Mouse (Mus musculus) ES-Bruce4 (cell line): ENCODE data around the gene Lin7b. TPM values are rescaled to one million over a fixed set of nuclear protein-coding genes. Genes with fewer than 3 reads are reported as not detected.

Experiments used
- H3K27ac ChIP-seq: 2 replicates; pipeline ENCODE4 v1.5.1; 2012; ENCODE audit warnings: low read length, inconsistent platforms; ENCODE audit not compliant: insufficient read depth
- H3K27me3 ChIP-seq: 2 replicates; pipeline ENCODE4 v1.6.1; 2012; ENCODE audit warnings: mild to moderate bottlenecking, low read length, inconsistent platforms; ENCODE audit not compliant: control insufficient read depth, poor library complexity, insufficient read depth, severe bottlenecking
- H3K36me3 ChIP-seq: 2 replicates; pipeline ENCODE4 v1.6.1; 2012; ENCODE audit warnings: inconsistent platforms, mild to moderate bottlenecking, low read length, moderate library complexity; ENCODE audit not compliant: control insufficient read depth, poor library complexity, insufficient read depth, severe bottlenecking
- H3K4me1 ChIP-seq: one replicate; pipeline ENCODE4 v1.8.1; 2011; ENCODE audit warnings: low read length; ENCODE audit not compliant: control insufficient read depth, insufficient read depth
- H3K4me3 ChIP-seq: 2 replicates; pipeline ENCODE4 v1.5.1; 2011; ENCODE audit warnings: low read depth, mild to moderate bottlenecking, low read length
- H3K9ac ChIP-seq: 2 replicates; pipeline ENCODE4 v1.6.1; 2012; ENCODE audit warnings: low read depth, mild to moderate bottlenecking, inconsistent platforms; ENCODE audit not compliant: poor library complexity, severe bottlenecking
- H3K9me3 ChIP-seq: replicated peaks from 2 replicates; pipeline ENCODE4 v1.6.1; 2012; ENCODE audit warnings: mild to moderate bottlenecking, low read length, inconsistent platforms; ENCODE audit not compliant: control insufficient read depth, poor library complexity, insufficient read depth, severe bottlenecking
- CTCF ChIP-seq: IDR thresholded peaks from one replicate; pipeline ENCODE4 v1.8.1; 2011; ENCODE audit warnings: low read depth, low read length
- EP300 ChIP-seq: IDR thresholded peaks from 2 replicates; pipeline ENCODE4 v1.6.1; 2011; ENCODE audit warnings: low read depth, low read length; ENCODE audit not compliant: insufficient read depth
- POLR2A ChIP-seq: IDR thresholded peaks from one replicate; pipeline ENCODE4 v1.8.1; 2011; ENCODE audit warnings: low read length; ENCODE audit not compliant: insufficient read depth
- polyA plus RNA-seq: library from polyadenylated mRNA; stranded (reverse); fragments of >200 nt; gene quantifications from 2 replicates; pipeline ENCODE4 v1.2.4, GENCODE M21; 2011; ENCODE audit warnings: low read depth; ENCODE audit not compliant: missing spikeins, insufficient read depth, insufficient read length

Gene Lin7b
- polyA plus RNA-seq, 1 experiment: 0.88 TPM

- no peak overlapping the region for H3K4me3 ChIP-seq
- no peak overlapping the region for H3K9ac ChIP-seq
- H3K36me3 ChIP-seq: no peaks in the 10 kb centered on the region
- no peaks in the 10 kb centered on the region for H3K27me3 ChIP-seq
- TF ChIP-seq POLR2A: no peak
- H3K4me1 ChIP-seq: peaks cover 4% of the 10 kb centered on the region
- H3K9me3 ChIP-seq: peaks cover 4% of the 10 kb centered on the region
- no peak overlapping the region for H3K27ac ChIP-seq
Measured at GRCm38 (mm10) chr7:45328841-45329475, 41.4 kb downstream of the Lin7b start.

GRCm38 (mm10) chr7:45325800-45326199, 44.6 kb downstream of the Lin7b start:
- no peaks in the 10 kb centered on the region for H3K36me3 ChIP-seq
- H3K4me1 ChIP-seq: peaks cover 4% of the 10 kb centered on the region
- H3K27me3 ChIP-seq: no peaks in the 10 kb centered on the region
- no peak overlapping the region for H3K9ac ChIP-seq
- H3K9me3 ChIP-seq: peaks cover 4% of the 10 kb centered on the region
- TF ChIP-seq EP300 (no peak), POLR2A (no peak), CTCF (peak; percentile 32)
- no peak overlapping the region for H3K4me3 ChIP-seq
- H3K27ac ChIP-seq: no peak overlapping the region

GRCm38 (mm10) chr7:45323069-45323468, 47.3 kb downstream of the Lin7b start:
- Histone ChIP-seq H3K4me3 (no peak overlapping the region), H3K27ac (no peak overlapping the region), H3K9ac (no peak overlapping the region), H3K9me3 (peaks cover 4% of the 10 kb centered on the region), H3K4me1 (peaks cover 4% of the 10 kb centered on the region), H3K36me3 (no peaks in the 10 kb centered on the region), H3K27me3 (no peaks in the 10 kb centered on the region)
- TF ChIP-seq EP300 (no peak), CTCF (no peak), POLR2A (no peak)

- Histone ChIP-seq H3K9ac (no peak overlapping the region), H3K4me1 (peaks cover 4% of the 10 kb centered on the region), H3K4me3 (no peak overlapping the region), H3K27ac (no peak overlapping the region), H3K27me3 (no peaks in the 10 kb centered on the region), H3K36me3 (no peaks in the 10 kb centered on the region), H3K9me3 (peaks cover 4% of the 10 kb centered on the region)
- no peak for TF ChIP-seq EP300
Measured at GRCm38 (mm10) chr7:45322245-45322644, 48.1 kb downstream of the Lin7b start.

Other genes starting within 250 kb of the Lin7b start
- 2,753 and 2,969 TPM in 2 replicates for gene Rps11, start 246.1 kb downstream of the Lin7b start, polyA plus RNA-seq
- 3,729 and 4,020 TPM in 2 replicates for gene Rpl13a, start 241.8 kb downstream of the Lin7b start, polyA plus RNA-seq
- not detected in 2 replicates for gene Gm45713, start 234.4 kb downstream of the Lin7b start, polyA plus RNA-seq
- 3.0 and 3.7 TPM in 2 replicates for gene Flt3l, start 234.2 kb downstream of the Lin7b start, polyA plus RNA-seq
- 38.5 and 43.6 TPM in 2 replicates for gene Pih1d1, start 216.3 kb downstream of the Lin7b start, polyA plus RNA-seq
- 36.9 and 44.2 TPM in 2 replicates for gene Aldh16a1, start 216.0 kb downstream of the Lin7b start, polyA plus RNA-seq
- 0.94 and 1.6 TPM in 2 replicates for gene Slc17a7, start 206.6 kb downstream of the Lin7b start, polyA plus RNA-seq
- 0.68 and 1.2 TPM in 2 replicates for gene Gfy, start 191.0 kb downstream of the Lin7b start, polyA plus RNA-seq
- not detected in 2 replicates for gene Pth2, start 189.6 kb downstream of the Lin7b start, polyA plus RNA-seq
- gene Ccdc155, start 165.7 kb downstream of the Lin7b start, polyA plus RNA-seq: 2.2 and 2.6 TPM in 2 replicates
- gene Dkkl1, start 158.4 kb downstream of the Lin7b start, polyA plus RNA-seq: 4.2 and 8.6 TPM in 2 replicates
- gene Tead2, start 154.8 kb downstream of the Lin7b start, polyA plus RNA-seq: 147 and 152 TPM in 2 replicates
- gene Cd37, start 131.5 kb downstream of the Lin7b start, polyA plus RNA-seq: 2.2 and 3.4 TPM in 2 replicates
- 0.55 and 0.63 TPM in 2 replicates for gene Slc6a16, start 129.5 kb downstream of the Lin7b start, polyA plus RNA-seq
- gene Slc6a21, start 93.1 kb downstream of the Lin7b start, polyA plus RNA-seq: not detected in 2 replicates
- 18.9 and 19.8 TPM in 2 replicates for gene Trpm4, start 36.8 kb downstream of the Lin7b start, polyA plus RNA-seq
- 5.2 and 6.9 TPM in 2 replicates for gene Hrc, start 35.3 kb downstream of the Lin7b start, polyA plus RNA-seq
- gene Ppfia3, start 3.6 kb downstream of the Lin7b start, polyA plus RNA-seq: 7.2 and 9.3 TPM in 2 replicates
- gene Snrnp70, start 25.2 kb upstream of the Lin7b start, polyA plus RNA-seq: 686 and 799 TPM in 2 replicates
- gene Kcna7, start 35.1 kb upstream of the Lin7b start, polyA plus RNA-seq: 0.41 TPM in 1 of 2 replicates, not detected in the other
- gene Ntf5, start 43.1 kb upstream of the Lin7b start, polyA plus RNA-seq: 5.0 and 5.2 TPM in 2 replicates
- gene Lhb, start 50.2 kb upstream of the Lin7b start, polyA plus RNA-seq: not detected in 2 replicates
- gene Gys1, start 64.3 kb upstream of the Lin7b start, polyA plus RNA-seq: 24.4 and 26.7 TPM in 2 replicates
- gene Ruvbl2, start 67.5 kb upstream of the Lin7b start, polyA plus RNA-seq: 263 and 267 TPM in 2 replicates
- gene Ftl1, start 89.3 kb upstream of the Lin7b start, polyA plus RNA-seq: 5,956 and 6,533 TPM in 2 replicates
- gene Bax, start 96.3 kb upstream of the Lin7b start, polyA plus RNA-seq: 250 and 287 TPM in 2 replicates
- gene Tulp2, start 111.3 kb upstream of the Lin7b start, polyA plus RNA-seq: 1.3 and 2.4 TPM in 2 replicates
- not detected in 2 replicates for gene Gm45808, start 116.2 kb upstream of the Lin7b start, polyA plus RNA-seq
- gene Dhdh, start 118.2 kb upstream of the Lin7b start, polyA plus RNA-seq: 15.3 and 15.5 TPM in 2 replicates
- 105 and 119 TPM in 2 replicates for gene Nucb1, start 139.8 kb upstream of the Lin7b start, polyA plus RNA-seq
- gene Ppp1r15a, start 155.7 kb upstream of the Lin7b start, polyA plus RNA-seq: 15.5 and 18.6 TPM in 2 replicates
- gene Plekha4, start 155.7 kb upstream of the Lin7b start, polyA plus RNA-seq: 14.3 and 18.6 TPM in 2 replicates
- gene Hsd17b14, start 184.3 kb upstream of the Lin7b start, polyA plus RNA-seq: 55.0 and 62.2 TPM in 2 replicates
- 104 and 144 TPM in 2 replicates for gene Bcat2, start 199.6 kb upstream of the Lin7b start, polyA plus RNA-seq
- 0.94 and 1.7 TPM in 2 replicates for gene Fgf21, start 244.9 kb upstream of the Lin7b start, polyA plus RNA-seq
- gene Fut1, start 246.7 kb upstream of the Lin7b start, polyA plus RNA-seq: 3.0 and 3.9 TPM in 2 replicates